Mouse (Mus musculus): ENCODE results near the gene Atp8a1.

Atp8a1 gene

DNA sequence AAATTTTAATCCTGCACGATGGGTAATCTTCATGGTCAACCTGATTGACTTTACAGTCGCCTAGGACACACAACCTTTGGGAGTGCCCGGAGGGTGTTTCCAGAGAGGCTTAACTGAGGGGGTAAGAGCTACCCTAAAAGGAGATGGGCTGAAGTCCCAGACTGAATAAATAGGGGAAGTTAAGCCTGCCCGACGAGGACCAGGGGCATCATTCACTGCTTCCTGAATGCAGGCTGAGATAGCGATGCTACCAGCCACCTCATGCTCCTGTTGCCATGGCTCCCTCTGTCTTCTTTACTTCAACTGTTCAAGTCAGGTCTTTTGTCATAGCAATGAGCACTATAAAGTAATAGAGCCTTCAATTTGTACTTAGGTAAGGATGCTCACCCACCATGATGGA is 177.1 kb downstream of the Atp8a1 start:
- no peak for DNase-seq (ENCODE audit: low spot score)

DNA sequence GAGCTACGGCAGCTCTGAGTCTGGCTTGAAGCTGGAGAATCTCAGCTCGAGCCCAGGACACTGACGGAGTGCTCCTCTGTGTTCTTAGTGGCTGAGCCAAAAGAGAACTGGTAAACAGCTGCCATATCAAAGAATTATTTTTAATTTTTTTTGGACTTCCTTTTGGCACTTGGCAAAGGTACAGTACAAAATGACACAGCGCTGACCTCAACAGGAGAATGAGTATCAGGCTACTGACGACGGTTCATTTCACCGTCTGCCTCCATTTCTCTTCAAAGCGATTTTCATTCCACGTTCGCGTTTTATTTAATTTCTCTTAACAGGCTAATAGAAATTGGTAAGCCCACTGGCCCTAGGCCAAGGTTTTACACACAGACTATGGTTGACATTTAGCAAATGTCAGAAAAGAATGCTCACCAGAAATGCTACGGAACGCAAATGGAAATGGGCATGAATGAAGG is 177.8 kb downstream of the Atp8a1 start:
- no peak for DNase-seq (ENCODE audit: low spot score)

DNA sequence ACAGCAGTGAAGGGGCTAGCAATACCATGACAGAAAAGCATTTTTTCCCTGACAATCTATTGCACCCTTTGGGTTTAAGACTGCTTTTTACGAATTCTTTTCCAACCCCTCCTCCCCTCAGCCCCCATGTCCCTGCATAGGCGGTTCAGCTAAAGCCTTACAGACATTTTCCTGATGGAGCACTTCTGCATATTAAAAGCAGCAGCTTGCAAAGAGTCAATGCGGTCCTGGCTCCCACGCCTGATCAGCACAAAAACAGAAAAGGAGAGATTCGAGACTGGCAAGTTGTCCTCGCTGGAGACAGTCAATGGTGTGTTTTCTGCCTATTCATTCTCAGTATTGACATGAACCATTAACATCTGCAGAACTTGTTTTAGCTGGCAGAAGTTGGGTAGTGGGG is 184.5 kb downstream of the Atp8a1 start:
- no peak for DNase-seq (ENCODE audit: low spot score)

- DNase-seq (ENCODE audit: low spot score) = no peak
Observed at GRCm38 (mm10) chr5:67659864-67660263, 187.4 kb downstream of the Atp8a1 start.

- DNase-seq (ENCODE audit: low spot score) = no peak
Observed at GRCm38 (mm10) chr5:67656821-67657259, 190.4 kb downstream of the Atp8a1 start.

- no peak for DNase-seq (ENCODE audit: low spot score)
Observed at GRCm38 (mm10) chr5:67655696-67656519, 191.3 kb downstream of the Atp8a1 start.

DNA sequence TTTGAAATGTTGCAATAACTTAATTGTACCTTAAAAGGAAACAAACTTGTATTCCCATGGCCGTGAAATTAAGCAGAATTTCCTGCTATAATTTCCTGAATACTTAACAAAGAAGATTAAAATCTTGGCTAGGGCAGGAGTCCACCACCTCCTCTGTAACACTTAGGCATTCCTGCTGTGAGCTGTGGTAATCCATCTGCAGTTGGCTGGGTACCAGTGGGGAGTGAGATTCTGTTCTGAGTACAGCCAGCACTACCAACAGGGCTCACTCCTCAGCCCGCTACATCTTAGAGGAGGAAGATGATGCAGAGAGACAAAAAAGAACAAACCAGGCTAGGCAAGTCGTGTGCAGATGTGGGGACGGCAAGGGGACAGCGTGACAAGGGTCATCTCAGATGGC is 192.7 kb downstream of the Atp8a1 start:
- no peak for DNase-seq (ENCODE audit: low spot score)

DNA sequence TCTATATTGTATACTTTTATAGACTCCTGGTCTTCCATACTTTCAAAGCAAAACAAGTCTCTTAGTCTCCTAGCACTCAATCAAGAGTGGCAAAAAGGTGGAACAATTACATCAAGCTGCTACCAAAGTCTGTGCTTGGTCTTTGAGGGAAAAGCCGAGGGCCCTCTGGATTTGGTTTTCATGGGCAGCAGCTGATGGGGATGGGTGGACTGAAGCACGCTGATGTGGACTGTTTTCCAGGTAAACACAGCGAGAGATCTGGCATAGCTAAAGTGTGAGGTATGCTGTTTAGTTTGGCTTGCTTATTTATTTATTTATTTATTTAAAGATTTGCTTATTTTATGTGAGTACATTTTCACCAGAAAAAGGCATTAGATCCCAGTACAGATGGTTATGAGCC is 193.7 kb downstream of the Atp8a1 start:
- DNase-seq (ENCODE audit: low spot score) = no peak

GRCm38 (mm10) chr5:67652468-67652867 is 194.8 kb downstream of the Atp8a1 start:
- DNase-seq (ENCODE audit: low spot score) = no peak

- no peak for DNase-seq (ENCODE audit: low spot score)
Observed at GRCm38 (mm10) chr5:67650021-67650420, 197.2 kb downstream of the Atp8a1 start.

- DNase-seq (ENCODE audit: low spot score) = no peak
Observed at GRCm38 (mm10) chr5:67649156-67649555, 198.1 kb downstream of the Atp8a1 start.

DNA sequence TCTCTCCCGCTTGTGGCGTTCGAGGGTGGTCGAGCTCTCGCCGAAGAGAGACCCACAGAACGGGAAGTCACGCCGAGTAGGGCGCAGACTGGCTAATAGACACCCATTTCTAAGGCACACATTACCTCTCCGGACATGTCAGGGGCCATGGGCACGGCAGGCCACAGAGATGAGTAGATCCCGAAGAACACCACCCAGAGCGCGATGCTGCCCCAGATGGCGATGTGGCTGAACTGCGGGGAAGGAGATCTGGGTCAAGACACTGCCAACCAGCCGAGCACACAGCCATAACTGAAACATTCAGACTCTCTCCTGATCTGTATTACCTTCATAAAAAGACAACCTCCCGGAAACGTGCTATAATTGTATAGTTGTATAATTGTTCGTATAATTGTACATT is 199.7 kb downstream of the Atp8a1 start:
- no peak for DNase-seq (ENCODE audit: low spot score)

GRCm38 (mm10) chr5:67646756-67647529 is 200.3 kb downstream of the Atp8a1 start:
- DNase-seq (ENCODE audit: low spot score) = no peak

- DNase-seq (ENCODE audit: low spot score) = no peak
Observed at GRCm38 (mm10) chr5:67643537-67644255, 203.5 kb downstream of the Atp8a1 start.

DNA sequence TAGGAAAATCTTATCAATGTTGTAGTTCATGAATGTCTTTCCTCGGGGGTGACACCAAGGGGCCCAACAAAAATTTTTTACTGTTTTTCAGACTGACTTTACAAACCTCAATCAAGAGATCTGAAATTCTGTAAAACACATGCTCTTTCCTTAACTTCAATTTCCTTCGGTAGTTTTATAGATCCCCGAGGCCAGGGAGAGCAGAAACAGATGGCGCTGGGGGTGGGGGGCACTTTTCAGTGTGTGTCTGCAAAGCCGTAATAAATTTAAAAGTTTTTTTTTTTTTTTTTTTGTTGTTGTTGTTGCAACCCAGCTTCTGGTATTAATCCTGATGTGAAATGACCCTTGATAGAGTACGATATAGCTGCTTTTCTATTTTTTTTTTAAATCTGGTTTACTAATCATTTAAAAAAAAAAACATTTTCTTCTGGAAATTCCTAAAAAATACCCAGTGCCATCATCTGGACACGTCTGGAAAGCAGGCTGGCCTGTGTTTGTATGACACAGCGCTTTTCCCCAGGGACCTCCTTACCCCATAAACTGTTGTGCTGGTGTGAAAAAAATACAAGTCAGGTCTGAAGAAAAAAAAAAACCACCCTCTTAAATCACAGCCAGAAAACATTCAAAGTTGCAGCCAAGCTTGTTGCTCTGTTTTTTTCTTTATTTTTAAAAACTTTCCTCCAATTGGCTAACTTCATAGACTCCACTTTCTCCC is 205.7 kb downstream of the Atp8a1 start:
- DNase-seq (ENCODE audit: low spot score) = no peak

GRCm38 (mm10) chr5:67640596-67641312 is 206.5 kb downstream of the Atp8a1 start:
- no peak for DNase-seq (ENCODE audit: low spot score)

GRCm38 (mm10) chr5:67634339-67634738 is 212.9 kb downstream of the Atp8a1 start:
- no peak for DNase-seq (ENCODE audit: low spot score)

GRCm38 (mm10) chr5:67633831-67634268 is 213.4 kb downstream of the Atp8a1 start:
- no peak for DNase-seq (ENCODE audit: low spot score)

DNA sequence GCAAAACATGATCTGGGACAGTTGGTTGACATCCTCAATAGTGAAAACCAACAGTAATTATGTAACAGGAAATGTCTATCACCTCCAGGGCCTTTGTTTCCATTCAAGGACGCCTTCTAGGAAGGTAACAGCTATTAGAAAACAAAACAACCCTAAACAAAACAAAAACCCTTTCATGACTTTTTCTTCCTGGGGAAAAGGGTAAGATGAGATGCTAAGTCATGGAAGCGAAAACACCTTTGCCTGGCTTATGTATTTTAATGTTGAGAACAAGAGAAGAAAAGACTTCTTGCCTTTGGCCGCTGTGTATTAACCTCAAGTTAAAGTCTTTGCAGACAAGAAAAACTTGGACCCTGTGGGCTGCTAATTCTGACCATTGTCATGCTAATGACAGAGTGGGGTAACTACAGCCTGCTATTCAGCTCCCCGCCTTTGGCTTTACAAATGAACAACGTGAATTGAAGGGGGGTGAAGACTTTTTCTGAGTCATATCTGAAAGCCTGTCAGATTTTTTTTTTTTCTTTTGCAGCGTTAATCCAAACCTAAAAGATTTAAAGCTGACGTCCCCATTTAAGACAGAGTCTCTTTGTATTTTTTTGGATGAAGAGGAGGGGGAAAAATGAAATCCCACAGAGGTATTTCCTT is 214.0 kb downstream of the Atp8a1 start:
- DNase-seq (ENCODE audit: low spot score) = no peak

GRCm38 (mm10) chr5:67631261-67631660 is 216.0 kb downstream of the Atp8a1 start:
- no peak for DNase-seq (ENCODE audit: low spot score)

DNA sequence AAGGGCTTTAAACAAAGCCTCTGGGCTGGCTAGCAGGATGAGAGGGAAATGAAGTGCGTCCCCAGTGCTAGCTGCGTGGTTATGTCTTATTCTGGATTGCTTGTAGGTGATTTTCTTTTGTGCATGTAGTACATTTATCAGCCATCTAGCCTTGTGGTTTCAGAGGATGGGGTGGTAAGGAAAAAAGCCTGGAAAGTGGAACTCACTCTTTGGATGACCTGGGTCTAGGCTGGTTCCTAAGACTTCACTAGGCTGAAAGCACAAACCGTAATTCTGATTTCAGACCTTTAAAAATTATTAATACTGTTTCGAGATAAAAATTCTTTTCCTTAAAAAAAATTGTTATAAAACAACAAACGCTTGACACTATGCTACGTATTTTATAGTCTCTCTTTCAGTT is 217.4 kb downstream of the Atp8a1 start:
- DNase-seq (ENCODE audit: low spot score) = no peak

Measured in ovary, adult 18-20 months (tissue).